Mouse (Mus musculus) cerebellum, adult 2 months (tissue): Measurements from ENCODE around the gene Elovl2.

ENCODE experiments used
- CTCF ChIP-seq: fragments of 200-500 bp; IDR thresholded peaks from 2 replicates; pipeline ENCODE4 v1.5.1; 2011; ENCODE audit warnings: low read depth, mild to moderate bottlenecking, control low read depth, low read length, moderate library complexity, borderline replicate concordance; ENCODE audit not compliant: insufficient read depth
- POLR2A ChIP-seq: fragments of 200-500 bp; IDR thresholded peaks from 2 replicates; pipeline ENCODE4 v1.6.1; 2011; ENCODE audit warnings: low read length, control low read depth, borderline replicate concordance; ENCODE audit not compliant: insufficient read depth

DNA sequence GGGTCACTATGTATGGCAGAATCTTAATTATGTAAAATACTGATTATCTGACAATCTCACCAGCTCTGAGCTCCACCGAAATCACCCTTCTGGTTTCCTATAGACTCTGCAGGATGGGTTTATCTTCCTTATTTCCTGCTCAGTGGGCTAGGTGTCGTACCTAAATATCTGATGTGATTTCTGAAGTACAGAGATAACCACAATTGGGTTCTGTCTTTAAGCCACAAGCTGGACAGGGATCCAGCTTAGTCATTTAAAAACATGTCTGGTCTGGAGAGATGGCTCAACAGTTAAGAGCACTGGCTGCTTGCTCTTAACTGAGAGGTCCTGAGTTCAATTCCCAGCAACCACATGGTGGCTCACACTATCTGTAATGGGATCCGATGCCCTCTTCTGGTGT, 36.8 kb upstream of the Elovl2 start:
- TF ChIP-seq CTCF (no peak), POLR2A (no peak)
